Mouse (Mus musculus) liver, embryonic 15.5 days (tissue): ENCODE data around the gene Rexo4. TPM values are rescaled to one million over a fixed set of nuclear protein-coding genes. Genes with fewer than 3 reads are reported as not detected.

Experiments used
- ATAC-seq: fragments of 200-750 bp; cut with Nextera tagmentation; 2 replicates; pipeline ENCODE4 v1.8.0; 2017; ENCODE audit warnings: moderate number of reproducible peaks, mild to moderate bottlenecking, moderate library complexity; ENCODE audit not compliant: insufficient read depth
- H3K27ac ChIP-seq: fragments of 300-500 bp; sonication (generic); replicated peaks from 2 replicates; pipeline ENCODE4 v1.5.1; 2015; ENCODE audit warnings: mild to moderate bottlenecking, inconsistent platforms
- H3K27me3 ChIP-seq: fragments of 300-500 bp; sonication (generic); 2 replicates; pipeline ENCODE4 v1.6.1; 2015; ENCODE audit warnings: mild to moderate bottlenecking, inconsistent platforms
- H3K36me3 ChIP-seq: fragments of 300-500 bp; sonication (generic); replicated peaks from 2 replicates; pipeline ENCODE4 v1.6.1; 2015; ENCODE audit warnings: moderate library complexity, mild to moderate bottlenecking, inconsistent platforms
- H3K4me1 ChIP-seq: fragments of 300-500 bp; sonication (generic); replicated peaks from 2 replicates; pipeline ENCODE4 v1.6.1; 2015; ENCODE audit warnings: inconsistent platforms
- H3K4me2 ChIP-seq: fragments of 300-500 bp; sonication (generic); 2 replicates; pipeline ENCODE4 v1.6.1; 2015; ENCODE audit warnings: moderate library complexity, mild to moderate bottlenecking, inconsistent platforms
- H3K4me3 ChIP-seq: fragments of 300-500 bp; sonication (generic); replicated peaks from 2 replicates; pipeline ENCODE4 v1.5.1; 2015; ENCODE audit warnings: mild to moderate bottlenecking, inconsistent platforms
- H3K9ac ChIP-seq: fragments of 300-500 bp; sonication (generic); 2 replicates; pipeline ENCODE4 v1.6.1; 2015; ENCODE audit warnings: moderate library complexity, mild to moderate bottlenecking, inconsistent platforms
- H3K9me3 ChIP-seq: fragments of 300-500 bp; sonication (generic); replicated peaks from 2 replicates; pipeline ENCODE4 v1.6.1; 2016; ENCODE audit warnings: inconsistent platforms
- WGBS: fragments of 180-500 bp; shearing (Covaris S2); methylation state at CpG from one replicate; pipeline ENCODE4 v1.1.7; 2015; ENCODE audit warnings: mixed read lengths; ENCODE audit not compliant: insufficient replicate concordance; 5-methylcytosine and 5-hydroxymethylcytosine counted together
- polyA plus RNA-seq: library from polyadenylated mRNA; unstranded; fragments of >200 nt; fragmentation: Nextera tagmentation; extraction: Ambion mirVana; gene quantifications from 2 replicates; pipeline ENCODE4 v1.2.1, GENCODE M21; 2015

The Rexo4 gene
- polyA plus RNA-seq = 19.2 and 19.9 TPM in 2 replicates

DNA sequence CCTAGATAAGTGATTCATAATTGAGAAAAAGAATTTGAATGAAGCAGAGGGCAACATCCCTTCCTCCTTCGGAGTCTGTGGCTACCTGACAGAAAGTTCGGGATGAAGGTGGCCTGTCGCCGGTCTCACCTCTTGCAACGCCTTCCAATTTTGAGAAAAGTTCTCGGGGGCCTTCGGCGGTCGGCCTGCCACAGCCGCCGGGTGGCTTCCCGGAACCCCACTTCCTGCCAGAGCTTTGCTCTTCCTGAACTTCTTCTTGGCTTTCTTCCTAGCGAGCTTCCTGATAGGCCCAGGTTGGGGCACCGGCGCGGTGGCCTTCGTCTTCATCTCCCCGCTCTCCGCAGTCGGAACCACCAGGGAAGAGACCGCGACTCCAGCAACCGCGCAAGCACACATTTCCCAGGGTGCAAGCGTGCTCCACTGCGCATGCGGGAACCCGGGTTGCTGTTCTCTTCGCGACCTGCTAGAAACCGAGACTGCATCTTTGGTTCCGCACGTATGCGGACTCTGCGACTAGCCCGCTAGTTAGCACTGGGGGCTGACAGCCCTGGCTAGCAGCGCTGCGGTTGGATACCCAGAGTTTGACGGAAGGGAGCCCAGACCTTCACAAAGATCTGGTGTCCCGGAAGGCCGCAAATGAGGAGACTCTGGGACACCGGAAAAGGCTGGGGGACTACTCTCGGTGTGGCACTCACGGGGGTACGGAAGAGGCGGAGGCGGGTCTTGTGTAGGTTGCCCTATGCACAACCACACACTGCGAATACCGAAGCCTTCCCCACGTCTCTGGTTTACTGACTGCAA is at the start of gene Rexo4:
Rexo4 (minus strand) TSS at position 464 of the 801 bp plus-strand sequence.
- Histone ChIP-seq H3K4me1 (peaks cover 31% of the 10 kb centered on the region), H3K36me3 (peaks cover 26% of the 10 kb centered on the region), H3K9ac (peak within 1 kb of the TSS; percentile 82), H3K4me2 (peak within 1 kb of the TSS; percentile 82), H3K9me3 (no peaks in the 10 kb centered on the region), H3K27me3 (no peaks in the 10 kb centered on the region), H3K27ac (peak within 1 kb of the TSS; percentile 96), H3K4me3 (peak within 1 kb of the TSS; percentile 83)
- WGBS = under 1% methylated on average over 50 of the region's 50 CpGs
- peak; percentile 93 for ATAC-seq

DNA sequence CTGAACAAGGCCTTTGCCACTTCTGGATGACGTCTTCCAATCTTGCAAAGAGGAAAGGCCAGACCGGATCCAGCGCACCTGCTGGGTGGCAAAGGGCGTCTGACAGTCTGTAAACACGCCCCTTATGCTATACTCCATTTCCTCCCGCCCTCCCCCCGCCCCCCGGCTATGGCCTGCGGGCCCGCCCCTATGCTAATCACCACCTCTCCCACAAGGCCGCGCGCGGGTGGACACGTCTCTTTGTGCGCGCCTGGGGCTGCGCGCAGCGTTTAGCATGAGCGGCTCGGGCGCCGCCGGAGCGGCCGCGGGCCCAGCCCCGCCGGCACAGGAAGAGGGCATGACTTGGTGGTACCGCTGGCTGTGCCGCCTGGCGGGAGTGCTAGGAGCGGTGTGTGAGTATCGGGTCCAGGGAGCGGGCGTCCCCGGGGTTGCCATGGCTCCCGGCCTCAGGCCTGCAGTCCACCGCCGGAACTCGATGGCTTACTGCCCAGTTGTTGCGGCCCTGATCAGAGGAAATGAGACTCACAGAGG is 45.6 kb upstream of the Rexo4 start, which contains the start of gene Cacfd1:
Cacfd1 (plus strand) TSS at position 213 of the 531 bp plus-strand sequence.
- peak within 1 kb of the TSS; percentile 59 for H3K27ac ChIP-seq
- no peaks in the 10 kb centered on the region for H3K27me3 ChIP-seq
- H3K36me3 ChIP-seq = peaks cover 14% of the 10 kb centered on the region
- peaks cover 27% of the 10 kb centered on the region for H3K4me1 ChIP-seq
- ATAC-seq = peak; percentile 91
- no peaks in the 10 kb centered on the region for H3K9me3 ChIP-seq
- H3K9ac ChIP-seq = peak within 1 kb of the TSS; percentile 77
- H3K4me3 ChIP-seq = peak within 1 kb of the TSS; percentile 71
- peak within 1 kb of the TSS; percentile 81 for H3K4me2 ChIP-seq
- under 1% methylated on average over 43 of the region's 43 CpGs for WGBS

DNA sequence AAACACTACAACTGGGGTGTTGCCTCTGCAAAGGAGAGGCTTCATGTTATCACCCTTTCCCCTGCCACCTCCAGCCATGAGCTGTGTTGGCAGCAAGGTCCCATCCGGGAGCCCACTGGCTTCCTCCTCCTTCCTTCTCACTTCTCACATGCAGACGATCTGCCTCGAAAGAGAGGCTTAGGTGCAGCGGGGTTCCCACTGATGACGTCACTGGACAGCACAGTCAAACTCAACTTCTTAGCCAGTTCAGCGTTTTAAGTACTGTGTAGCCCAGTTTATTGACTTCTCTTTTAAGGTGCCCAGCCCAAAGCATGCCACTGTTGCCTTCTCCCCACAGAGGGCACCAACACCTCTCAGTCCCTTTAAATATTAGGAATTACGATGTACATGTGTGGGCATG is 43.5 kb upstream of the Rexo4 start:
- H3K4me3 ChIP-seq = no peak overlapping the region
- no peak for ATAC-seq
- no peaks in the 10 kb centered on the region for H3K36me3 ChIP-seq
- peaks cover 27% of the 10 kb centered on the region for H3K4me1 ChIP-seq
- H3K27me3 ChIP-seq = no peaks in the 10 kb centered on the region
- H3K4me2 ChIP-seq = no peak overlapping the region
- H3K27ac ChIP-seq = no peak overlapping the region
- WGBS = 54% methylated on average over 7 of the region's 7 CpGs
- H3K9ac ChIP-seq = no peak overlapping the region
- H3K9me3 ChIP-seq = no peaks in the 10 kb centered on the region

DNA sequence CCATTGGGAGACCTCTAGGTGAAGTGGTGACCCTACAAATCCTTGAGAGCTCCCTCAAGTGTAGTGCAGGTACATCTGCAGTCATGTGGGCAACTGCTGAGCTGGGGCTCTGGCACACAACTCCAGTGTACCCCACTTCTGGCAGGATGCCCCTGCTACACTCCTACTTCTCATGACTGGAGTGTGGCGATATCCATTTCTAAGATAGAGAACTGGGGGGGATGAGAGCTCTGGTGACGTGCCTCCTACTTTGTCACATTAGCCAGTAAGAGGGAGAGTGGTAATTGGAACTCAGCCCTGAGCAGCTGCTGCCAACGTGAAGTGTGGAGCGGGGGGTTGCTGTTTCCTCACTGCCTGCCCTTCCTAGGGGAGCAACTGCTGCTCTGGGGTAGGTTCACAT is 42.1 kb upstream of the Rexo4 start:
- H3K36me3 ChIP-seq = no peaks in the 10 kb centered on the region
- H3K9ac ChIP-seq = no peak overlapping the region
- H3K4me1 ChIP-seq = peaks cover 21% of the 10 kb centered on the region
- no peaks in the 10 kb centered on the region for H3K9me3 ChIP-seq
- H3K27ac ChIP-seq = no peak overlapping the region
- no peak overlapping the region for H3K4me3 ChIP-seq
- no peak for ATAC-seq
- H3K4me2 ChIP-seq = no peak overlapping the region
- no peaks in the 10 kb centered on the region for H3K27me3 ChIP-seq
- 56% methylated on average over 4 of the region's 4 CpGs for WGBS

DNA sequence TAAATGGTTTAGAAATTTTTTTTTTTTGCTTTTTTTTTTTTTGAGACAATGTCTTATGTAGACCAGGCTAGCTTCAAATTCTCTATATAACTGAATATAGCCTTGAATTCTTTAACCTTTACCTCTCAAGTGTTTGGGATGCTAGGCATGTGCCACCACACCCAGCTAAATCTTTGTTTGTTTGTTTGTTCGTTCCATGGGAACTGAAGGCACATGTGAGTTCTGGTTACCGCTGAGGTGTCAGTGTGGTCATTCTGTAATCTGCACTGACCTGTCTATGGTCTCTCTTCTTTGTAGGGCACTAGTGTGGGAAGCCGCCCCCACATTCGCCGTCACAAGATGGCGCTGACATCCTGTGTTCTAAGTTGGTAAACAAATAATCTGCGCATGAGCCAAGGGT is 33.8 kb upstream of the Rexo4 start:
- no peak overlapping the region for H3K9ac ChIP-seq
- no peaks in the 10 kb centered on the region for H3K36me3 ChIP-seq
- no peak overlapping the region for H3K27ac ChIP-seq
- H3K4me3 ChIP-seq = no peak overlapping the region
- no peak overlapping the region for H3K4me2 ChIP-seq
- H3K9me3 ChIP-seq = no peaks in the 10 kb centered on the region
- 77% methylated on average over 7 of the region's 7 CpGs for WGBS
- H3K27me3 ChIP-seq = no peaks in the 10 kb centered on the region
- ATAC-seq = no peak
- H3K4me1 ChIP-seq = peaks cover 3% of the 10 kb centered on the region

DNA sequence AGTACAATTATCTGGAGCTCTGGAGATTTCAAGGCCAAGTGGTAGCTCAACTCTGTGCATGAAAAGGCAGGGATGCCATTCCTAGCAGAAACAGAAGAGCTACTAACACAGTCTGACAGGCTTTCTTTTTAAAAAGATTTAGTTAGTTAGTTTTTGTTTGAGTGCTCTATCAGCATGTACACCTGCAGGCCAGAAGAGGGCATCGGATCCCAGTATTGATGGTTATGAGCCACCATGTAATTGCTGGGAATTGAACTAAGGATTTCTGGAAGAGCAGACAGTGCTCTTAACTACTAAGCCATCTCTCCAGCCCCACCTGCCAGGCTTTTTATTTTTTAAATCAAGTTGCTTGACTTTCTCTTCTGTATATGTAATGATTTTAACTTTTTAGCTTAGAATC is 33.3 kb upstream of the Rexo4 start:
- no peak overlapping the region for H3K4me2 ChIP-seq
- WGBS = 77% methylated on average over 1 of the region's 1 CpGs
- no peaks in the 10 kb centered on the region for H3K36me3 ChIP-seq
- H3K9me3 ChIP-seq = no peaks in the 10 kb centered on the region
- no peak for ATAC-seq
- H3K27ac ChIP-seq = no peak overlapping the region
- no peaks in the 10 kb centered on the region for H3K27me3 ChIP-seq
- H3K4me3 ChIP-seq = no peak overlapping the region
- no peak overlapping the region for H3K9ac ChIP-seq
- H3K4me1 ChIP-seq = peaks cover 3% of the 10 kb centered on the region

DNA sequence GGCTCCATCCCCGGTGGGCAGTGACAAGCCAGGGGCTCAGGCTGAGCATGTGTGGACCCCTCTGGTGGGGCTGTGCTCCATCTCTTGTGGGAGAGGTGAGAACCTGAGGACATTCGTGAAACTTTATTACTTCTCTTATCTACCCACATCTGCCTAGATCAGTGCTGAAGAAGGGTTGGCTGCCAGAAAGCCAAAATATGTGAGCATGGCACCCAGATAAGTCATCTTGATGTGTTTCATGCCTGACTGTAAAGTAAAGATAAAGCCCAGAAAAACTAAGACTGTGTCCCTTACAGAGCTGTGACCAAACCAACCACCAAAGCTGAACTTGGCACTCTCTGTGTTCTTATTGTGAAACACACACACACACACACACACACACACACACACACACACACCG is 29.8 kb upstream of the Rexo4 start:
- no peak overlapping the region for H3K4me2 ChIP-seq
- no peak overlapping the region for H3K27ac ChIP-seq
- no peaks in the 10 kb centered on the region for H3K9me3 ChIP-seq
- no peaks in the 10 kb centered on the region for H3K36me3 ChIP-seq
- no peak overlapping the region for H3K4me3 ChIP-seq
- H3K4me1 ChIP-seq = peaks cover 3% of the 10 kb centered on the region
- H3K27me3 ChIP-seq = no peaks in the 10 kb centered on the region
- 44% methylated on average over 3 of the region's 3 CpGs for WGBS
- H3K9ac ChIP-seq = no peak overlapping the region
- ATAC-seq = no peak

DNA sequence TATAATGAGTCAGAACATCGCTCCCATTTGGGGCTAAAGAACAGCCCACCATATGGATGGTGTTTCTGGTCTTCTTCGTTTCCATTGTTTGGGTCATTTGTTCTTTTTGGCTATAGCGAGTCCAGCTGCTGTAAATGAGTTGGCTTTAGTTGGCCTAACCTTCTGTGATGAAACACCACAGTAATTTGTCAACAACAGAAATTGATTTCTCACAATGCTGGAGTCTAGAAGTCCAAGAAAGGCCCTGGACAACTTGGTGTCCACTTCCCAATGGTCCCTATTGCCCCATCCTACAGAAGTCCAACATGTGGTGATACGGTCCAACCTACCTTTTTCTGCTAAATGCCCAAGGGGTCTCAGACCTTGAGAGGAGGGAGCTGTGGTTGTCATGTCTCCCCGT is 20.5 kb upstream of the Rexo4 start:
- no peak overlapping the region for H3K27ac ChIP-seq
- ATAC-seq = peak; percentile 38; the same call in 1 of the 2 replicates

DNA sequence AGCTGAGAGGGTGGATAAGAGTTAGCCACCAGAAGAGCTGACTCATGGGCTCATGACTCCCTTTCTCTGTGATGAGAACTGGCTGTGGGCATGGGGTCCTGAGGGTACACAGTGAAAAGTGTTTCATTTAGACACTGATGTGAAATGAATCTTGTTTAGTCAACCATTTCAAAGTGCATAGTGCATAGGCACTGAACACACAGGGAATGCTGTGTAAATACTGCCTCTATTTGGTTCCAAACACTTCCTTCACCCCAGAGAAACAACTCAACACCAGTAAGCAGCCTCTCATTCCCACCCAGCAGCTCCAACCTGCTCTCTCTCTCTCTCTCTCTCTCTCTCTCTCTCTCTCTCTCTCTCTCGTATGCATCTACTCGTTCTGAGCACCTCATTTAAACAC is 20.0 kb upstream of the Rexo4 start:
- peak; percentile 33; the same call in 1 of the 2 replicates for ATAC-seq
- H3K4me3 ChIP-seq = no peak overlapping the region
- 37% methylated on average over 2 of the region's 2 CpGs for WGBS
- no peak overlapping the region for H3K27ac ChIP-seq
- H3K9ac ChIP-seq = no peak overlapping the region
- no peaks in the 10 kb centered on the region; the same call in 1 of the 2 replicates for H3K27me3 ChIP-seq
- H3K9me3 ChIP-seq = no peaks in the 10 kb centered on the region
- no peaks in the 10 kb centered on the region for H3K4me1 ChIP-seq
- no peak overlapping the region for H3K4me2 ChIP-seq
- H3K36me3 ChIP-seq = no peaks in the 10 kb centered on the region

More for the DNA sequence above, 20.5 kb upstream of the Rexo4 start:
- Histone ChIP-seq H3K4me3 (no peak overlapping the region), H3K4me2 (no peak overlapping the region), H3K36me3 (no peaks in the 10 kb centered on the region), H3K9ac (no peak overlapping the region), H3K9me3 (no peaks in the 10 kb centered on the region), H3K27me3 (no peaks in the 10 kb centered on the region; the same call in 1 of the 2 replicates), H3K4me1 (no peaks in the 10 kb centered on the region)
- 60% methylated on average over 5 of the region's 5 CpGs for WGBS

DNA sequence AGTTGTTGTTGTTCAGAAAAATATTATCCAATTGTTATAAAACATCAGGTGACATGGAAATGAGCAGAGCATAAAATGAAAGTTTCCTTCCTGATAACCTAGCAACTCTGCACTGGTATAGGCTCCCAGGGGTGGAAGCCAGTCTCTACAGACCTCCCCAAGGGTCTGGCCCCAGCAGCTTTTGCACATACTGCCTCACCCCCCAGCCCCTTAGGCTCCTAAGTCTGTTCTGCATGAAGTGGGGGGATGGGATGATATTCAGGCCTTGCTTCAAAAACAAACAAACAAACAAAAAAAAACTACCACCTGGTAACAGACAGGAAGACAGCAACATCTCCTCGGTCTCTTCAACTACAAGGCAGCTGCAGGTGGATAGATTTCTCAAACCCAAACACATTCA is 16.2 kb upstream of the Rexo4 start:
- no peak overlapping the region for H3K9ac ChIP-seq
- no peak overlapping the region for H3K4me3 ChIP-seq
- H3K27me3 ChIP-seq = no peaks in the 10 kb centered on the region; the same call in none of the 2 replicates
- no peaks in the 10 kb centered on the region for H3K9me3 ChIP-seq
- H3K36me3 ChIP-seq = no peaks in the 10 kb centered on the region
- H3K27ac ChIP-seq = no peak overlapping the region
- no peak overlapping the region for H3K4me2 ChIP-seq
- ATAC-seq = no peak
- 46% methylated on average over 1 of the region's 1 CpGs for WGBS
- H3K4me1 ChIP-seq = no peaks in the 10 kb centered on the region

DNA sequence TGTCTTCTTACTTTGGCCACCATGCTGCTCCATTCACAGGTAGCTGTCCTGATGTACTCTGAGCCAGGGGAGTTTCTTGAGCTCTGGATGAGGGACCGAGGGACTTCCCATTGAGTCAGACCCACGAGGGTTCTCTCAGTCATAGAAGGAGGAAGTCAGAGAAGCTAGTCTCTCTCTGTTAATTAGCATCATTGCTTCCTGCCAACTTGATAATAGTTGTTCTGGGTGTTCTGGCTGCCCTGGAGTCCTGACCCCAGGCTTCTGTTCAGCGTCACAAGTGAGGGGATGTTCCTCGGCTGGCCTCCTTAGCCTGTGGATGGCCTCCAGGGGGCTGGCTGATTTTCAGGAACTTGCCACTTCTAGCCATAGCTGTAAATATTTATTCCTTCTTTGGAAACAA is 9.8 kb upstream of the Rexo4 start:
- no peak for ATAC-seq
- Histone ChIP-seq H3K27me3 (no peaks in the 10 kb centered on the region; the same call in none of the 2 replicates), H3K4me1 (no peaks in the 10 kb centered on the region; the same call in 1 of the 2 replicates), H3K9me3 (no peaks in the 10 kb centered on the region), H3K4me2 (no peak overlapping the region), H3K4me3 (no peak overlapping the region), H3K9ac (no peak overlapping the region), H3K36me3 (no peaks in the 10 kb centered on the region), H3K27ac (0 out of 2 replicates have a peak overlapping the region, but pooled peaks have one; percentile 9)
- 11% methylated on average over 4 of the region's 4 CpGs for WGBS
